Mouse (Mus musculus) lung, postnatal 0 days (tissue): ENCODE data around the gene Speg. TPM values are rescaled to one million over a fixed set of nuclear protein-coding genes. Genes with fewer than 3 reads are reported as not detected.
A peak's percentile ranks its signal among the peaks of the same experiment; 100 is the strongest.

Source experiments
- ATAC-seq: fragments of 200-750 bp; cut with Nextera tagmentation; 2 replicates; pipeline ENCODE4 v1.8.0; 2017; ENCODE audit warnings: moderate library complexity
- DNase-seq: peaks from one replicate; pipeline ENCODE4 v3.0.0-alpha.2; 2016; ENCODE audit warnings: low spot score
- H3K27ac ChIP-seq: fragments of 300-500 bp; sonication (generic); 2 replicates; pipeline ENCODE4 v1.5.1; 2014; ENCODE audit warnings: antibody characterized with exemption, mild to moderate bottlenecking, low read length, mixed read lengths
- H3K27me3 ChIP-seq: fragments of 300-500 bp; sonication (generic); replicated peaks from 2 replicates; pipeline ENCODE4 v1.6.1; 2014; ENCODE audit warnings: low read length, mixed read lengths; ENCODE audit not compliant: insufficient read depth
- H3K36me3 ChIP-seq: fragments of 300-500 bp; sonication (generic); 2 replicates; pipeline ENCODE4 v1.6.1; 2014; ENCODE audit warnings: low read length, mixed read lengths; ENCODE audit not compliant: insufficient read depth
- H3K4me1 ChIP-seq: fragments of 300-500 bp; sonication (generic); 2 replicates; pipeline ENCODE4 v1.6.1; 2014; ENCODE audit warnings: antibody characterized with exemption, low read depth, low read length, mixed read lengths; ENCODE audit not compliant: insufficient read depth
- H3K4me2 ChIP-seq: fragments of 300-500 bp; sonication (generic); replicated peaks from 2 replicates; pipeline ENCODE4 v1.6.1; 2014; ENCODE audit warnings: low read depth, mild to moderate bottlenecking, low read length, moderate library complexity, mixed read lengths
- H3K4me3 ChIP-seq: fragments of 300-500 bp; sonication (generic); 2 replicates; pipeline ENCODE4 v1.5.1; 2014; ENCODE audit warnings: low read depth, low read length
- H3K9ac ChIP-seq: fragments of 300-500 bp; sonication (generic); replicated peaks from 2 replicates; pipeline ENCODE4 v1.6.1; 2014; ENCODE audit warnings: low read depth, mild to moderate bottlenecking
- H3K9me3 ChIP-seq: fragments of 300-500 bp; sonication (generic); 2 replicates; pipeline ENCODE4 v1.6.1; 2016; ENCODE audit warnings: low read length, mixed read lengths
- CTCF ChIP-seq: IDR thresholded peaks from 2 replicates; pipeline ENCODE4 v1.5.1; 2016; ENCODE audit warnings: antibody characterized with exemption, mild to moderate bottlenecking
- EP300 ChIP-seq: IDR thresholded peaks from 2 replicates; pipeline ENCODE4 v1.6.1; 2016; ENCODE audit warnings: antibody characterized with exemption, mild to moderate bottlenecking, control low read depth
- whole genome bisulfite sequencing: fragments of 180-500 bp; shearing (Covaris S2); extraction: QIAGEN DNeasy Blood & Tissue Kit; methylation state at CpG from one replicate; pipeline ENCODE4 v1.1.7; 2014; 5-methylcytosine and 5-hydroxymethylcytosine counted together
- polyA plus RNA-seq: library from polyadenylated mRNA; unstranded; fragments of >200 nt; fragmentation: Nextera tagmentation; extraction: Ambion mirVana; gene quantifications from 2 replicates; pipeline ENCODE4 v1.2.1, GENCODE M21; 2015

Gene Speg
- polyA plus RNA-seq, 1 experiment from 2014 or later: 15.4 TPM

DNA sequence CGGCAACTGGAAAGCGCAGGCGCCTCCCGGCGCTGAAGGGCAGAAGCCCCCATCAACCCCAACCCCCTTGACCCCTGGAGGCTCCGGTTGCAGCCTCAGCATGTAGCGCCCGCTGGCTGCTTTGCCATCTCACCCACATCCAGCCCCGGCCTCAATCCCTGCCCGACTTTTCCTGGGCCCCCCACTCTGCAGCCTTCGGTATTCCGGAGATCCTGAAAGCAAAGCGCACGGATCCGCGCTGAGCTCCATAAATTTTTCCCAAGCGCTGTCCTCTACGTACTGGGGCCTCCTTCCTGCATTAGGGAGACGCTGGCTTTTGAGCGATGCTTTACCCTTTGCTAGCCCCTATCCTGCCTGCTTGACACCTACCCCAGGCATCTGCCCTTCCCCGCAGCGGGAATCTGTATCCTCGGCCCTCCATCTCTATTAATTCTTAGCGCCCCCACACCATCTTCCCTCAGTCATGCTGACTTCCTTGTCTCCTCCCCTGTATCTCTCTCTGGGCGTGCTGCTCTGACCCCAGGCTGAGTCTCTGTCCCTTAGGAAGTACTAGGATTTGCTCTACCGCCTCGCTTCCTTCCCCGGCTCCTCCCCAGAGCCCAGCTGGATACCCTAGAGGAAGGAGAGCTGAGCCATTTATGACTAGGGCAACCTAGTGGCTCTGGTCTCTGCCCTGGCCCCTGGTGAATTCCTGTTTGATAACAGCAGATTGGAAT, 7.4 kb downstream of the Speg start:
- Histone ChIP-seq H3K27me3 (peaks cover 10% of the 10 kb centered on the region; the same call in 1 of the 2 replicates), H3K9me3 (no peaks in the 10 kb centered on the region), H3K4me1 (no peaks in the 10 kb centered on the region), H3K36me3 (no peaks in the 10 kb centered on the region), H3K4me2 (peak overlapping the region; percentile 97), H3K4me3 (peak overlapping the region; percentile 56), H3K27ac (no peak overlapping the region; the same call in 1 of the 2 replicates), H3K9ac (peak overlapping the region; percentile 32; the same call in 1 of the 2 replicates)
- TF ChIP-seq CTCF (no peak), EP300 (no peak)
- WGBS: under 1% methylated on average over 21 of the region's 28 CpGs
- DNase-seq: no peak
- peak; percentile 37 for ATAC-seq

DNA sequence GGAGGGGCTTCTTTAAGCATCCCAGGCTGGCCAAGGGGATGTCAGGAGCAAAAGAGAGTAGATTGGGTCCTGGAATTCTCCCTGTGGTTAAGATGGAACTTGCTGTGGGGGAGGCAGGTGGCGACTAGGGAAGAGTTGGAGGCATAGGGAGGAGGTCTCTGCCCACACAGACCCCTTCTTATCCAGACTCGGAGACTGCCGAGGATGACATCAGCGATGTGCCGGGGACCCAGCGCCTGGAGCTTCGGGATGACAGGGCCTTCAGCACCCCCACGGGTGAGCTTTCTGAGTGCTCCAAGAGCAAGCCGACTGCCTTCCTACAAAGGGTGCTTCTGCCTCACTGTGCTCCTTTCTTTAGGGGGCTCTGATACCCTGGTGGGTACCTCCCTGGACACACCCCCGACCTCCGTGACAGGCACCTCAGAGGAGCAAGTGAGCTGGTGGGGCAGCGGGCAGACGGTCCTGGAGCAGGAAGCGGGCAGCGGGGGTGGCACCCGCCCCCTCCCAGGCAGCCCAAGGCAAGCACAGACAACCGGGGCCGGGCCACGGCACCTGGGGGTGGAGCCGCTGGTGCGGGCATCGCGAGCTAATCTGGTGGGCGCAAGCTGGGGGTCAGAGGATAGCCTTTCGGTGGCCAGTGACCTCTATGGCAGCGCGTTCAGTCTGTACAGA, 9.5 kb downstream of the Speg start:
- no peak overlapping the region for H3K9ac ChIP-seq
- no peak for TF ChIP-seq CTCF
- no peak for TF ChIP-seq EP300
- no peak overlapping the region for H3K4me3 ChIP-seq
- no peaks in the 10 kb centered on the region for H3K36me3 ChIP-seq
- H3K9me3 ChIP-seq: no peaks in the 10 kb centered on the region
- 87% methylated on average over 24 of the region's 27 CpGs for WGBS
- no peak for ATAC-seq
- H3K4me1 ChIP-seq: no peaks in the 10 kb centered on the region
- H3K27me3 ChIP-seq: peaks cover 30% of the 10 kb centered on the region
- no peak overlapping the region for H3K27ac ChIP-seq
- H3K4me2 ChIP-seq: no peak overlapping the region
- no peak for DNase-seq

DNA sequence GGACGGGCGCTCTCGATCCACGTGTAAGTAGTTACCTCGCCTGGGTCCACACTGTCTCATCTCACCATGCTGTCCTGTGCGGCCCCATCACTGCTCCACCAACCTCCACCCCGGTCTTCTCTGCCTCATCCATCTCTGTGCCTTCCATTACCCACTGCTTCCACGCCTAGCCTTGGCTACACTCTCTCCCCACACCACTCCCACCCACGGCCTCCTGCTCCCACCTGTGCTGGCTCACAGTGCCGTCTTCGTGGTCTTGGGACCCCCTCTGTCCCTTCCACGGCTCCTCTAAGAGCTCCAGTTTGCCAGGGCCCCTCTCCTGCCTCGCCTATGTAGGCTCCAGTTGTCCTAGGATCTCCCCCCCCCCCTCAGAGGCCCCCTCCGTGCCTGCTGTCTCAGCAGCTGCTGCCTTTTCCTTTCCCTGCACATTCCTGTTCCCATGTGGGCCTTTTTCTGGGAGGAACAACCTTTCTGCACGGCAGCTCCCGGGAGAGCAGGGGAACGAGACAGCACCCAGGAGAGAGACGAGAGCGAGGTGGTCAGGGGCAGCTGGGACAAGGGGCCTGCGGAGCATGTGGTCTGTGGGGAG, 10.1 kb downstream of the Speg start:
- H3K4me1 ChIP-seq: no peaks in the 10 kb centered on the region
- no peak for TF ChIP-seq EP300
- no peak for TF ChIP-seq CTCF
- no peak overlapping the region for H3K9ac ChIP-seq
- no peak for DNase-seq
- no peaks in the 10 kb centered on the region for H3K9me3 ChIP-seq
- peaks cover 30% of the 10 kb centered on the region for H3K27me3 ChIP-seq
- no peaks in the 10 kb centered on the region for H3K36me3 ChIP-seq
- ATAC-seq: no peak
- no peak overlapping the region for H3K4me3 ChIP-seq
- H3K4me2 ChIP-seq: no peak overlapping the region
- H3K27ac ChIP-seq: no peak overlapping the region
- WGBS: 67% methylated on average over 20 of the region's 20 CpGs

DNA sequence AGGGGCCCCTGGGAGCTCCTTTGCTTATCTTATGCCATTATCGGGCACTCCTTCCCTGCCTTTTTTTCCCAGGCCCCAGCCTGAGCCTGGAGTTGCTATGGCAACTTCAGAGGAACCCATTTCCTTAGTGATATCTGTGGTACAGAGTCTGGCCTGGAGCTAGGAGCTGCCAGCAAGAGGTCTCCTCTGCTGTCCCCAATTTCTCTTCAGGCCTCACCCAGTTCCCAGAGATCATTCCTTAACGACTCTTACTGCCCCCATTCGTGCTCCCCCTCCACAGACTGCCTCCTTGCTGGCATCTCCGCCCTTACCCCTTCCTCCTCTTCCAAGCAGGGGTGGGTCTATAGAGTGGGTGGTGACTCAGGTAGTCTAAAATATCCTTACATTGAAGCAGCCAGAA, 11.1 kb downstream of the Speg start:
- no peak for DNase-seq
- Histone ChIP-seq H3K36me3 (no peaks in the 10 kb centered on the region), H3K9ac (no peak overlapping the region), H3K4me1 (no peaks in the 10 kb centered on the region), H3K9me3 (no peaks in the 10 kb centered on the region), H3K27ac (no peak overlapping the region), H3K27me3 (peaks cover 30% of the 10 kb centered on the region), H3K4me2 (no peak overlapping the region), H3K4me3 (no peak overlapping the region)
- ATAC-seq: no peak
- WGBS: 28% methylated on average over 4 of the region's 4 CpGs
- no peak for TF ChIP-seq CTCF
- TF ChIP-seq EP300: no peak

DNA sequence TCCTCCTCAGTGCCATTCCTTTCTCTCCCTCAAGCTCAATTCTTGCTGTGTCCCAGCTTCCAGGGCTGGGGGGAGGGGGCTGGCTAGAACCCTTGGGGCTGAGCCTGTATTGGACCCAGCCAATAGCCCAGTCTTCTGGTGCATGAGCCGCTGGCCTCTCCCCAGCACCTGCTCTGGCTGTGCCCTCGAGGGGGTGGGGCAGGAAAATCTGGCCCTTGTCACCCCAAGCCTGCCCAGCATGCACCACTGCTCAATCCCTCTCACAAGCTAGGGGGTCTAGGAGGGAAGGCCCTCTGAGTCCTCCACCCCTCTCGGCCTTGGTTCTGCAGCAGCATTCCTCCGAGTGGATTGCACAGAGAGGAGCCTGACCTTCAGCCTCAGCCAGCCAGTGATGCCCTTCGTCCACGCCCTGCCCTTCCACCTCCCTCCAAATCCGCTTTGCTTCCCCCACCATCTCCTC, 12.4 kb downstream of the Speg start:
- no peaks in the 10 kb centered on the region for H3K36me3 ChIP-seq
- H3K4me2 ChIP-seq: no peak overlapping the region
- H3K27ac ChIP-seq: no peak overlapping the region
- H3K4me3 ChIP-seq: no peak overlapping the region
- DNase-seq: no peak
- no peaks in the 10 kb centered on the region for H3K9me3 ChIP-seq
- peaks cover 26% of the 10 kb centered on the region for H3K27me3 ChIP-seq
- no peak overlapping the region for H3K9ac ChIP-seq
- ATAC-seq: no peak
- H3K4me1 ChIP-seq: no peaks in the 10 kb centered on the region
- 38% methylated on average over 7 of the region's 7 CpGs for WGBS
- TF ChIP-seq CTCF (no peak), EP300 (no peak)
